Mouse (Mus musculus): ENCODE measurements around the gene Gm13272.
"Not testable (repeated sequence)": the region's sequence is repeated elsewhere in the genome, so short reads cannot be mapped to it uniquely, and the experiment has no call there.

DNA sequence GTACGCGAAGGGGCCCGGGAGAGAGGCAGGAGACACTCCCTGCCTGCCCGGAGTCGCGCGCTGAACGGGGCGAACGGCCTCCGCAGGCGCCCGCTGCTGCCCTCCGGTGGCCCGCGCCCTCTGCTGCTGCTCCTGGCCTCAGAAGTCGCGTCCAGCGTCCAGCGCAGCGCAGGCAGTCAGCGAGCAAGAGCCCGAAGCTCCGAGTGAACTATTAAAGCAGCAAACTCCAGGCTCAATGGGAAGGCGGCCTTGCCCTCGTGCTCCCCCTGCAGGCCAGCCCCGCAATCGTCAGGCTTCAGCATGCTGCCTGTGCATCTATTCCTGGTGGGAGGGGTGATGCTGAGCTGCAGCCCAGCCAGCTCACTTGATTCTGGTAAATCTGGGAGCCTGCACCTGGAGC is 17.4 kb downstream of the Gm13272 start, which contains the start of gene Gm13279:
- not testable (repeated sequence) for TF ChIP-seq EP300, CTCF (IDR thresholded peaks at IDR 0.05; ENCODE audit: low read depth)
